Mouse (Mus musculus): ENCODE measurements around the gene Resf1. TPM values are rescaled to one million over a fixed set of nuclear protein-coding genes. Genes with fewer than 3 reads are reported as not detected.
"Not testable (repeated sequence)": the region's sequence is repeated elsewhere in the genome, so short reads cannot be mapped to it uniquely, and the experiment has no call there.

The Resf1 gene
- polyA plus RNA-seq, 1 experiment from 2014 or later: 36.9 TPM

GRCm38 (mm10) chr6:149354826-149355495 is 45.7 kb downstream of the Resf1 start:
- Histone ChIP-seq H3K9me3 (replicated peaks) (no peaks in the 10 kb centered on the region; the same call in 1 of the 2 replicates), H3K4me3 (no peak overlapping the region), H3K9ac (no peak overlapping the region), H3K27me3 (no peaks in the 10 kb centered on the region), H3K4me1 (no peaks in the 10 kb centered on the region), H3K27ac (no peak overlapping the region), H3K36me3 (no peaks in the 10 kb centered on the region), H3K4me2 (replicated peaks) (no peak overlapping the region)
- WGBS: 58% methylated on average over 4 of the region's 4 CpGs
- no peak for ATAC-seq (ENCODE audit: low FRiP score)

- WGBS: 83% methylated on average over 4 of the region's 4 CpGs
Observed at GRCm38 (mm10) chr6:149355799-149356198, 46.6 kb downstream of the Resf1 start.

GRCm38 (mm10) chr6:149357155-149357554 is 47.9 kb downstream of the Resf1 start:
- no peak for ATAC-seq (ENCODE audit: low FRiP score)
- Histone ChIP-seq H3K27ac (no peak overlapping the region), H3K9me3 (replicated peaks) (no peaks in the 10 kb centered on the region), H3K9ac (no peak overlapping the region), H3K27me3 (no peaks in the 10 kb centered on the region), H3K36me3 (no peaks in the 10 kb centered on the region), H3K4me3 (no peak overlapping the region), H3K4me2 (replicated peaks) (no peak overlapping the region), H3K4me1 (no peaks in the 10 kb centered on the region)

More at GRCm38 (mm10) chr6:149355799-149356198, 46.6 kb downstream of the Resf1 start:
- not testable (repeated sequence) for H3K27ac ChIP-seq; H3K9ac ChIP-seq; H3K9me3 ChIP-seq (replicated peaks); H3K4me2 ChIP-seq (replicated peaks); ATAC-seq (ENCODE audit: low FRiP score); H3K4me3 ChIP-seq; H3K4me1 ChIP-seq; H3K36me3 ChIP-seq; H3K27me3 ChIP-seq

GRCm38 (mm10) chr6:149362533-149362932 is 53.3 kb downstream of the Resf1 start:
- not testable (repeated sequence) for H3K27ac ChIP-seq; H3K9ac ChIP-seq; H3K36me3 ChIP-seq; H3K27me3 ChIP-seq; H3K4me3 ChIP-seq; H3K4me1 ChIP-seq; H3K9me3 ChIP-seq (replicated peaks); ATAC-seq (ENCODE audit: low FRiP score); H3K4me2 ChIP-seq (replicated peaks)
- WGBS: 97% methylated on average over 20 of the region's 20 CpGs

GRCm38 (mm10) chr6:149365975-149366374 is 56.8 kb downstream of the Resf1 start:
- H3K4me3 ChIP-seq; H3K27me3 ChIP-seq; H3K36me3 ChIP-seq; H3K27ac ChIP-seq; ATAC-seq (ENCODE audit: low FRiP score); H3K4me2 ChIP-seq (replicated peaks); H3K9ac ChIP-seq; H3K9me3 ChIP-seq (replicated peaks); H3K4me1 ChIP-seq: not testable (repeated sequence)
- WGBS: 91% methylated on average over 2 of the region's 2 CpGs

- no peak for ATAC-seq (ENCODE audit: low FRiP score)
- WGBS: 86% methylated on average over 2 of the region's 2 CpGs
- H3K27ac ChIP-seq: no peak overlapping the region
Observed at GRCm38 (mm10) chr6:149366403-149366802, 57.2 kb downstream of the Resf1 start.

GRCm38 (mm10) chr6:149374986-149375457 is 65.8 kb downstream of the Resf1 start:
- Histone ChIP-seq H3K9ac (no peak overlapping the region), H3K36me3 (no peaks in the 10 kb centered on the region), H3K4me2 (replicated peaks) (no peak overlapping the region), H3K4me1 (no peaks in the 10 kb centered on the region), H3K27ac (no peak overlapping the region), H3K4me3 (no peak overlapping the region), H3K27me3 (no peaks in the 10 kb centered on the region), H3K9me3 (replicated peaks) (no peaks in the 10 kb centered on the region)
- ATAC-seq (ENCODE audit: low FRiP score): no peak
- 76% methylated on average over 2 of the region's 2 CpGs for WGBS

More at GRCm38 (mm10) chr6:149366403-149366802, 57.2 kb downstream of the Resf1 start:
- no peaks in the 10 kb centered on the region for H3K9me3 ChIP-seq (replicated peaks)
- no peak overlapping the region for H3K4me3 ChIP-seq
- no peak overlapping the region for H3K9ac ChIP-seq
- no peaks in the 10 kb centered on the region for H3K4me1 ChIP-seq
- H3K27me3 ChIP-seq: no peaks in the 10 kb centered on the region
- H3K4me2 ChIP-seq (replicated peaks): no peak overlapping the region
- H3K36me3 ChIP-seq: no peaks in the 10 kb centered on the region

GRCm38 (mm10) chr6:149383531-149383930 is 74.3 kb downstream of the Resf1 start:
- Histone ChIP-seq H3K9me3 (replicated peaks) (no peaks in the 10 kb centered on the region), H3K27ac (no peak overlapping the region), H3K9ac (no peak overlapping the region), H3K36me3 (no peaks in the 10 kb centered on the region), H3K4me1 (no peaks in the 10 kb centered on the region), H3K27me3 (no peaks in the 10 kb centered on the region), H3K4me3 (no peak overlapping the region), H3K4me2 (replicated peaks) (no peak overlapping the region)
- WGBS: 83% methylated on average over 2 of the region's 2 CpGs
- ATAC-seq (ENCODE audit: low FRiP score): no peak

Other genes starting within 250 kb of the Resf1 start
- 19.1 and 20.2 TPM in 2 replicates for gene Dennd5b, start 207.7 kb upstream of the Resf1 start, polyA plus RNA-seq (2016; fragmentation: Nextera tagmentation; extraction: Ambion mirVana)
- not detected in 2 replicates for gene Gm10203, start 179.2 kb upstream of the Resf1 start, polyA plus RNA-seq (2016; fragmentation: Nextera tagmentation; extraction: Ambion mirVana)
- 8.5 and 8.8 TPM in 2 replicates for gene Etfbkmt, start 169.6 kb upstream of the Resf1 start, polyA plus RNA-seq (2016; fragmentation: Nextera tagmentation; extraction: Ambion mirVana)
- 79.8 and 82.9 TPM in 2 replicates for gene Amn1, start 120.7 kb upstream of the Resf1 start, polyA plus RNA-seq (2016; fragmentation: Nextera tagmentation; extraction: Ambion mirVana)
- gene Bicd1, start 99.5 kb downstream of the Resf1 start, polyA plus RNA-seq (2016; fragmentation: Nextera tagmentation; extraction: Ambion mirVana): 28.0 and 31.2 TPM in 2 replicates

Data from hindbrain, embryonic 12.5 days (tissue).